Mouse (Mus musculus): Measurements from ENCODE around the gene H2al2a.

GRCm38 (mm10) chr2:18025781-18026115, 29.0 kb upstream of the H2al2a start:
- TF ChIP-seq GATA1 (IDR thresholded peaks at IDR 0.05; ENCODE audit: borderline replicate concordance, low read length) (no peak), FLI1 (IDR thresholded peaks at IDR 0.05; ENCODE audit: low read length) (no peak)
